Mouse (Mus musculus): Measurements from ENCODE around the gene Iqck. TPM values are rescaled to one million over a fixed set of nuclear protein-coding genes. Genes with fewer than 3 reads are reported as not detected.

Gene Iqck
- total RNA-seq, 1 experiment = 1.8 TPM

- no peak overlapping the region for H3K4me3 ChIP-seq (ENCODE audit: insufficient read depth in 1 of 2, low read depth in 1 of 2, low read length in 2 of 2, poor library complexity in 1 of 2, severe bottlenecking in 1 of 2)
- H3K4me1 ChIP-seq (ENCODE audit: control insufficient read depth in 2 of 2, insufficient read depth in 2 of 2, low read length in 2 of 2, poor library complexity in 1 of 2) = peaks cover 1 to 8% of the 10 kb centered on the region in 2 experiments; a peak in 1 of 4 replicates
- DNase-seq (ENCODE audit: low read depth, low spot score) = no peak
- no peaks in the 10 kb centered on the region for H3K36me3 ChIP-seq (ENCODE audit: control insufficient read depth, insufficient read depth, low read length, poor library complexity, severe bottlenecking)
- H3K9me3 ChIP-seq (ENCODE audit: control insufficient read depth, insufficient read depth, low read depth, low read length) = no peaks in the 10 kb centered on the region
- no peak overlapping the region for H3K27ac ChIP-seq (ENCODE audit: insufficient read depth, low read depth, low read length, poor library complexity, severe bottlenecking)
- no peak for TF ChIP-seq ZNF384 (IDR thresholded peaks at IDR 0.05; ENCODE audit: low read depth, low read length)
- no peak for TF ChIP-seq HCFC1 (IDR thresholded peaks at IDR 0.05; ENCODE audit: borderline replicate concordance, insufficient read depth, low read length)
- TF ChIP-seq ZC3H11A (IDR thresholded peaks at IDR 0.05; ENCODE audit: borderline replicate concordance, low read depth, low read length) = no peak
- TF ChIP-seq MAFK (IDR thresholded peaks at IDR 0.05; ENCODE audit: insufficient read depth, low read depth, low read length) = no peak
- TF ChIP-seq CHD2 (IDR thresholded peaks at IDR 0.05; ENCODE audit: low read depth, low read length) = no peak
- no peak overlapping the region for H3K9ac ChIP-seq (ENCODE audit: insufficient read depth, low read depth, low read length, poor library complexity, severe bottlenecking)
- in situ Hi-C loops (cut with MboI; ENCODE audit: low sequenced_read_pairs in 2 of 2, unreplicated experiment in 2 of 2) = no loop called here
Measured at GRCm38 (mm10) chr7:118937469-118938387, 82.2 kb downstream of the Iqck start.

GRCm38 (mm10) chr7:118942297-118942696 is 86.7 kb downstream of the Iqck start:
- no peak overlapping the region for H3K9ac ChIP-seq (ENCODE audit: insufficient read depth, low read depth, low read length, poor library complexity, severe bottlenecking)
- TF ChIP-seq MAFK (IDR thresholded peaks at IDR 0.05; ENCODE audit: insufficient read depth, low read depth, low read length) (no peak), ZC3H11A (IDR thresholded peaks at IDR 0.05; ENCODE audit: borderline replicate concordance, low read depth, low read length) (no peak), HCFC1 (IDR thresholded peaks at IDR 0.05; ENCODE audit: borderline replicate concordance, insufficient read depth, low read length) (no peak), ZNF384 (IDR thresholded peaks at IDR 0.05; ENCODE audit: low read depth, low read length) (no peak), CHD2 (IDR thresholded peaks at IDR 0.05; ENCODE audit: low read depth, low read length) (no peak)
- no peak overlapping the region for H3K4me3 ChIP-seq (ENCODE audit: insufficient read depth in 1 of 2, low read depth in 1 of 2, low read length in 2 of 2, poor library complexity in 1 of 2, severe bottlenecking in 1 of 2)
- no peak overlapping the region for H3K27ac ChIP-seq (ENCODE audit: insufficient read depth, low read depth, low read length, poor library complexity, severe bottlenecking)
- no peaks in the 10 kb centered on the region for H3K36me3 ChIP-seq (ENCODE audit: control insufficient read depth, insufficient read depth, low read length, poor library complexity, severe bottlenecking)
- no peak for DNase-seq (ENCODE audit: low read depth, low spot score)
- in situ Hi-C loops (cut with MboI; ENCODE audit: low sequenced_read_pairs in 2 of 2, unreplicated experiment in 2 of 2) = no loop called here
- H3K9me3 ChIP-seq (ENCODE audit: control insufficient read depth, insufficient read depth, low read depth, low read length) = no peaks in the 10 kb centered on the region
- H3K4me1 ChIP-seq (ENCODE audit: control insufficient read depth in 2 of 2, insufficient read depth in 2 of 2, low read length in 2 of 2, poor library complexity in 1 of 2) = peaks cover 1 to 13% of the 10 kb centered on the region in 2 experiments; a peak in 2 of 4 replicates

DNA sequence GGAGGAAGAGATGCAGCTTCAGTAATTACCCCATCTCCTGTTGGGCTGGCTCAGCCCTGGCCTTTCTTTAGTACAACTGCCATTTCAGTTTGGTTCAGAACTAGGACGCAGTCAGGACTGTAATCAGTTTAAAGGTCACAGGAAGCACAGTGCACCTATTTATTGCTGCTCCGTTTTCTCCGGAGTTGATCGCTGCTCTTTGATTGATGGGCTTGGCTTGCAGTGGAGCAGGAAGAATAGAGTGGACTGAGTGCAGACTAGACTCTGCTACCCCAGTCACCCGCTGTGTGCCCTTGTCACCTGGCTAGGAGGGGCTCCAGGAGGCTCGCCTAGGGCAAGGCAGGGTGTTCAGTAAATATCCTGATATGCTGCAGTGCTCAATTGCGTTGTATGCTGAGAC is 87.6 kb downstream of the Iqck start:
- no peak overlapping the region for H3K9ac ChIP-seq (ENCODE audit: insufficient read depth, low read depth, low read length, poor library complexity, severe bottlenecking)
- DNase-seq (ENCODE audit: low read depth, low spot score) = no peak
- in situ Hi-C loops (cut with MboI; ENCODE audit: low sequenced_read_pairs in 2 of 2, unreplicated experiment in 2 of 2) = no loop called here
- H3K27ac ChIP-seq (ENCODE audit: insufficient read depth, low read depth, low read length, poor library complexity, severe bottlenecking) = no peak overlapping the region
- H3K9me3 ChIP-seq (ENCODE audit: control insufficient read depth, insufficient read depth, low read depth, low read length) = no peaks in the 10 kb centered on the region
- H3K36me3 ChIP-seq (ENCODE audit: control insufficient read depth, insufficient read depth, low read length, poor library complexity, severe bottlenecking) = no peaks in the 10 kb centered on the region
- H3K4me3 ChIP-seq (ENCODE audit: insufficient read depth in 1 of 2, low read depth in 1 of 2, low read length in 2 of 2, poor library complexity in 1 of 2, severe bottlenecking in 1 of 2) = no peak overlapping the region
- peaks cover 0 to 7% of the 10 kb centered on the region in 2 experiments; a peak in 2 of 4 replicates for H3K4me1 ChIP-seq (ENCODE audit: control insufficient read depth in 2 of 2, insufficient read depth in 2 of 2, low read length in 2 of 2, poor library complexity in 1 of 2)
- TF ChIP-seq MAFK (IDR thresholded peaks at IDR 0.05; ENCODE audit: insufficient read depth, low read depth, low read length) (no peak), CHD2 (IDR thresholded peaks at IDR 0.05; ENCODE audit: low read depth, low read length) (no peak), ZC3H11A (IDR thresholded peaks at IDR 0.05; ENCODE audit: borderline replicate concordance, low read depth, low read length) (no peak), HCFC1 (IDR thresholded peaks at IDR 0.05; ENCODE audit: borderline replicate concordance, insufficient read depth, low read length) (no peak), ZNF384 (IDR thresholded peaks at IDR 0.05; ENCODE audit: low read depth, low read length) (no peak)

DNA sequence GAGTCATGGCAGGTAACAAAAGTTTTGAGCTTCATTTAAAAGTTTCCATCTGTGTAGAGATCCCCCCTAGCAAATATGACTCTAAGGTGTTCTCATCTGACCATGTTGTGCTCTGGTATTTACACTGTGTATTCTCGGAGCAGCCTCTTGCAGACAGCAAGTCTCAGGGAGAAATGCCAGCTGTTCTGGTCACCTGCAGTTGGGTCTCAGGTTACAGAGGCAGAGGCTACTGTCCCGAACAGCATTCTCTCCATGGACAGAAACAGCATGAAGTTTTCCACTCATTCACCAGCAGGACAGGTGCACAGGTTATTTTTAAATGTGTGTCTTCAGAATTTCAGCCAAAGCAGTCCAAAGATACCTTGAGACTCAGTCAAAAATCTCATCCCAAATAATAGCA is 89.3 kb downstream of the Iqck start:
- H3K9me3 ChIP-seq (ENCODE audit: control insufficient read depth, insufficient read depth, low read depth, low read length) = no peaks in the 10 kb centered on the region
- H3K9ac ChIP-seq (ENCODE audit: insufficient read depth, low read depth, low read length, poor library complexity, severe bottlenecking) = no peak overlapping the region
- in situ Hi-C loops (cut with MboI; ENCODE audit: low sequenced_read_pairs in 2 of 2, unreplicated experiment in 2 of 2) = no loop called here
- no peak overlapping the region for H3K4me3 ChIP-seq (ENCODE audit: insufficient read depth in 1 of 2, low read depth in 1 of 2, low read length in 2 of 2, poor library complexity in 1 of 2, severe bottlenecking in 1 of 2)
- DNase-seq (ENCODE audit: low read depth, low spot score) = no peak
- peaks cover 0 to 7% of the 10 kb centered on the region in 2 experiments; a peak in 2 of 4 replicates for H3K4me1 ChIP-seq (ENCODE audit: control insufficient read depth in 2 of 2, insufficient read depth in 2 of 2, low read length in 2 of 2, poor library complexity in 1 of 2)
- H3K36me3 ChIP-seq (ENCODE audit: control insufficient read depth, insufficient read depth, low read length, poor library complexity, severe bottlenecking) = no peaks in the 10 kb centered on the region
- TF ChIP-seq MAFK (IDR thresholded peaks at IDR 0.05; ENCODE audit: insufficient read depth, low read depth, low read length) = no peak
- TF ChIP-seq ZNF384 (IDR thresholded peaks at IDR 0.05; ENCODE audit: low read depth, low read length) = no peak
- TF ChIP-seq CHD2 (IDR thresholded peaks at IDR 0.05; ENCODE audit: low read depth, low read length) = no peak
- TF ChIP-seq ZC3H11A (IDR thresholded peaks at IDR 0.05; ENCODE audit: borderline replicate concordance, low read depth, low read length) = no peak
- no peak for TF ChIP-seq HCFC1 (IDR thresholded peaks at IDR 0.05; ENCODE audit: borderline replicate concordance, insufficient read depth, low read length)
- no peak overlapping the region for H3K27ac ChIP-seq (ENCODE audit: insufficient read depth, low read depth, low read length, poor library complexity, severe bottlenecking)

Data from ES-E14 (cell line).